Mouse (Mus musculus): ENCODE measurements around the gene Xxylt1. TPM values are rescaled to one million over a fixed set of nuclear protein-coding genes. Genes with fewer than 3 reads are reported as not detected.
A peak's percentile ranks its signal among the peaks of the same experiment; 100 is the strongest.

Gene Xxylt1
- total RNA-seq, 2 experiments from 2014 or later: 2.0 to 6.2 TPM

DNA sequence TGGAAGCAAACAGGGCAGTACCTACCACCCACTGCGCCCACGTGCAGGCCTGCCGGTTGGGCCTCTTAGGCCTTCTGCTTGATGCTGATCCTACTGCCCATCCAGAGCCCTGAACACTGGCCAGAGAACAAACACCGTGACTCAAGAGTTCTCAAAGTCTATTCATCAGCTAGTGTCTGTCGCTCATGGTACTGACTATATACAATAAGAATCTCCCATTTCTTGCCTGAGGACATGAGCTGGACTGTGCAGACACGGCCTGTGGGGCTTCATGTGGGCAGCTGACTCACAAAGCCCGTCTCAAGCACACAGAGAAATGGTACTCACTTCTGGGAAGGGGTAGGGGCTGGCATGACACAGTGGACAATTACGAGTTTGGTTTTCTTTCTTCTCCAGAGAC, 125.1 kb downstream of the Xxylt1 start:
- Histone ChIP-seq H3K4me3 (no peak overlapping the region), H3K27ac (no peak overlapping the region)
- DNase-seq: no peak
- no peak for TF ChIP-seq CTCF (IDR thresholded peaks at IDR 0.05)
- intact Hi-C loops (cut with DNase I): no loop called here

DNA sequence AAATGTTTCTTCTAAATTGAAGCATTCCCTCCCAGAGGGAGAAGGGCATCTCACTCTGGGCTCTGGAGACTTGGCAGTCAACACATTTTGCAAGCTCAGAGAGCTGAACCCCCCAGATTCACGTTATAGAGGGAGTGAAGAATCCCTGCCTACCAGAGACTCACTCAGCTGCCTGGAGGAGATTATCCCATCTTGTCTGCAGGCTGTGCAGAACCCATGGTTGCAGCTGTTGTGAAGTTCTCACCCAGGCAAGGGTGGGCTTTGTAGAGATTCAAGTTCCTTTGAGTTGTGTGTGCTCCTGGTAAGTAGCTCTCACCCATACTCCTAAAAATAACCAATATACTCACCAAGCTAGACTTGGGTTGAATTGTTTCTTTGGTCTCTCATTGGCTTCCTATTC, 132.6 kb downstream of the Xxylt1 start:
- TF ChIP-seq CTCF (IDR thresholded peaks at IDR 0.05): no peak
- peak; percentile 2 for DNase-seq
- intact Hi-C loops (cut with DNase I): no loop called here
- Histone ChIP-seq H3K27ac (no peak overlapping the region), H3K4me3 (no peak overlapping the region)

DNA sequence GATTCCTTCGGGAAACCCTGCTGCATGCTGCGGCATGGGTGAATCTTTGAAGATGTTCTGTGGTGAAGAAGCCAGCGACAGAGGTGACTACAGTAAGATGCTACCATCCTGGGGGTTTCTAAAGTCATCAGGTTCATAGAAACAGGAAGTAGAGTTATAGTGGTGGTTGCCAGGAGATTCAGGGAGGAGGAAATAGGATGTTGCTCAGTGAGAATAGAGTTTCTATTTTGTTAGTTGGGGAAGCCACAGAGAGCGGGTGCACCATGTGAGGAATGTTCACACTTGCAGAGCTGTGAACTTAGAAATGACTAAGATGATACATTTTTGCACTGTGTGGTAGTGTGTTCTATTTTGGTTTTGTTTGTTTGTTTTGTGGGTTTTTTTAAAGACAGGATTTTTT, 133.0 kb downstream of the Xxylt1 start:
- intact Hi-C loops (cut with DNase I): no loop called here
- no peak for TF ChIP-seq CTCF (IDR thresholded peaks at IDR 0.05)
- DNase-seq: peak; percentile 5
- no peak overlapping the region for H3K4me3 ChIP-seq
- H3K27ac ChIP-seq: no peak overlapping the region

DNA sequence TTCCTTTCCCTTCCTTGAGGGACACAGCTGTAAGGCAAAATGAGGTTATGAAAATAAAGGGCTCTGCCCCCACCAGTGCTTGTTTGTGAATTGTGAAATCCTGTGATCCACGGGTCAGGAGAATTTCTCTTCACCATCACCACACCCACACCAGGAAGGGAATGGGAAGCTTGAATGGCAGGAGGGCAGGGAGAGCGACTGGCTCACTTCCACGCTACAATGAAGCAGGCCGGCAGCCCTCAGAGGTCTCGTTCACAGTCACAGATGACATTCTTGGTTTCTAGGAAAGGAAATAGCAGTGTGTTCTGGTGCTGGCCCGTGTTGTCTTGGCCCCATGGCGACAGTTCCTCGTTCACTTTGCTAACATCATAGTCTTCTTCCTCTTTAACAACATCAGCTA, 136.3 kb downstream of the Xxylt1 start:
- no peak for TF ChIP-seq CTCF (IDR thresholded peaks at IDR 0.05)
- intact Hi-C loops (cut with DNase I): no loop called here
- Histone ChIP-seq H3K4me3 (no peak overlapping the region), H3K27ac (0 out of 2 replicates have a peak overlapping the region, but pooled peaks have one; percentile 0)
- DNase-seq: no peak

DNA sequence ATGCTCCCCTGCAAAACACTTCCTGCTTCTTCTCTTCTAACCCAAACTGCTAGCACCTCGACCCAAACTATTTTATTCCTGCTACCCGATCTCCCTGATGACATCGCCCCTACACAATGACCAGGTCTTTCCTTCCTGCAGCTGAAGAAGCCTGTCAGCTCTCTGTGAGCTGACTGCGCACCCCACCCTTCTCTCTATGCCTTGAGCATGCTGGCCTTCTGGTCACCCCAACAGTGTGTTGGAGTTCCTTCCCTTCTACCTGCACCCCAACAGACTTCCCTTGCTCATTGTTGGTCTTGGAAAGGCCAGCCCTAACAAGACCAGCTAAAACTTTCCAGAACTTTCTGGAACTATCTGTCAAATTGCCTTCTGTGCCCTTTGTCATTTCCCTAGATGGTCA, 137.3 kb downstream of the Xxylt1 start:
- intact Hi-C loops (cut with DNase I): no loop called here
- Histone ChIP-seq H3K4me3 (no peak overlapping the region), H3K27ac (no peak overlapping the region)
- DNase-seq: no peak
- TF ChIP-seq CTCF (IDR thresholded peaks at IDR 0.05): no peak

DNA sequence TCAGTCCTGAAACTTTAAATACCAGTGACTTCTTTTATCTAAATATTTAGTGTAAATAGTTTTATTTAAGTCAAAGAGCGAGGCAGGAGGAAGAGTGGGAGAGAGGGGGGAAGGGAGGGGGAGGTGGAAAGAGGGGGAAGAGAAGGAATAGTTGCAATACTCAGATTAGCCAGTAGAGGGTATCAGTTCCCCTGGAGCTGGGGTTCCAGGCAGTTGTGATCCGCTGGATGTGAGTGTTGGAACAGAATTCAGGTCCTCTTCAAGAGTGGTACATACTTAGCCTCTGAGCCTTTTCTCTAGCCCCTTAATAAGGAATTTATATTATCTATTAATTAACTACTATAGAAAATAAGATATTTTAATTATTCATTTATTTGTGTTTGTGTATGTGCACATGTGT, 140.5 kb downstream of the Xxylt1 start:
- intact Hi-C loops (cut with DNase I): no loop called here

DNA sequence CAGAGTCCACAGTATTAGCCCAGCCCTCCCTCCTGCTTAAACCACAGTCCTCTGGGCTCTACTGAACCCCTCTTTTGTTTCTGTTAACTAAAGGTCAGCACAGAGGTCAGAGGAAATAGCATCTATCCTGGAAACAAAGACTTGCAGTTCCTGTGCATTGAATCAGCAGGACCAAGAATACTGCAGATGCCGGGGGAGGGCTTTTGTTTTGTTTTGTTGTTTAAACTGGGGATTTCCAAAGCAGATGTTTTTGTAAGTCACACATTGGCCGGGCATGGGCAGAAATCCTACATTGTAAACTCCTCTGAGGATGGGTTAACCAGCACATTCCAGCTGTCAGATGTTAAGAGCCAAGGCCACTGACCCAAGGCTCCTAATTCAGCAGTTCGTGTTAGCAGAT, 141.3 kb downstream of the Xxylt1 start:
- DNase-seq: no peak
- intact Hi-C loops (cut with DNase I): no loop called here
- no peak for TF ChIP-seq CTCF (IDR thresholded peaks at IDR 0.05)
- Histone ChIP-seq H3K4me3 (no peak overlapping the region), H3K27ac (peak overlapping the region; percentile 62; the same call in 1 of the 2 replicates)

More for the DNA sequence above, 140.5 kb downstream of the Xxylt1 start:
- TF ChIP-seq CTCF (IDR thresholded peaks at IDR 0.05): peak; percentile 59
- no peak for DNase-seq
- H3K27ac ChIP-seq: no peak overlapping the region
- no peak overlapping the region for H3K4me3 ChIP-seq

DNA sequence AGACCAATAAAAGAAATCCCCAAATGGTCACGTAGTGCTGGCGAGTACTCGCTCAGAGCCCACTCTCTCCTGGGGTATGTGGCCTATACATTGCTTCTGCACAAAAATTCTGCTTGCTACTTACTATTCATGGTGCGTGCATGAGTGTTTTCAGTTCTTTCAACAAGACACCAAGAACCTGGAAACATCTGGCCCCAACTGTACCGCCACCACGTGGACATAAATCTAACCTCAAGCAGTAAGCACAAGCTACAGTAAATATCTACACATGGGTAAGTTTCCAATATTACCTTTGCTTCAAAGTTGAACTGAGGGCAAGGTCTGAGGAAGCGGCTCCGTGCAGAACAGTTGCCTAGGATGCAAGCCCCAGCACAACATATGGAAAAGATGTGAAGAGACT, 142.0 kb downstream of the Xxylt1 start:
- TF ChIP-seq CTCF (IDR thresholded peaks at IDR 0.05): peak; percentile 19; the same call in 1 of the 2 replicates
- intact Hi-C loops (cut with DNase I): no loop called here
- no peak for DNase-seq
- peak overlapping the region; percentile 21; the same call in 1 of the 2 replicates for H3K27ac ChIP-seq
- H3K4me3 ChIP-seq: no peak overlapping the region

DNA sequence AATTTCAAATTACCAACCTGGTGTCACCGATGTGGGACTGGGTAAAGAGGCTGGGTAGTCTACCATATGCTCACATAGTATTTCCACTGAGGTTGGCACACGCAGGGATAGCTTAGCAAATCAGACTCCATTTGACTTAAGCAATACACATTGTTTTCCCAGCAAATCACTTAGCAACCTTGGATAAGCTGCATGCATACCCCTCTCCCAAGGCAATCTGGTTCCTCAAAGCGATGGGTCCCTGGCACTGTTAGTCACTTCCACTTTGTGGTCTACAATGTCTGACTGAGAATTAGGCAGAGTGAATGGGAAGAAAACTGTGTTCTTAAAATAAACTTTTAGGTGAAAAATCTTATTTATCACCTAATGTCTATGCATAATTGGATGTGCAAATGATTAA, 142.6 kb downstream of the Xxylt1 start:
- intact Hi-C loops (cut with DNase I): no loop called here

DNA sequence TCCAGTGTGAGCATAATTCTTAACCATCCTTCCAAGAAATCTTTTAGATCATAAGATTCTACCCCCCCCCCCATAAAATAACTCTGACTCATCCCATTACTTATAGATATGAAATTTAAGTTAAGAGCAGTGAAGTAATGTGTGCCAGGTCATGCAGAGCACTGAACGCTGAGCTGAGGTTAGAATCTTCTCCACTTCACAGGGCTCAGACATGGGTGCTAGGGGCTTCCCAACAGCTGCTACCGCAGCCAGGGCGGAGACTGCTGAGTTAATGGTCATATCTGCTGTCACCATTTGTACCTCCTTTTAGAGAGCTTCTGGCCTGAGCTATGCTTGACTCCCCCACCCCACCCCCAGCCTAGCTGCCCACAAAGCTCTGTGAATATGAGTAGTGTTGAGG, 143.6 kb downstream of the Xxylt1 start:
- intact Hi-C loops (cut with DNase I): no loop called here
- no peak for DNase-seq
- Histone ChIP-seq H3K4me3 (no peak overlapping the region), H3K27ac (no peak overlapping the region)
- no peak for TF ChIP-seq CTCF (IDR thresholded peaks at IDR 0.05)

More for the DNA sequence above, 142.6 kb downstream of the Xxylt1 start:
- Histone ChIP-seq H3K4me3 (no peak overlapping the region), H3K27ac (no peak overlapping the region)
- TF ChIP-seq CTCF (IDR thresholded peaks at IDR 0.05): no peak
- no peak for DNase-seq

DNA sequence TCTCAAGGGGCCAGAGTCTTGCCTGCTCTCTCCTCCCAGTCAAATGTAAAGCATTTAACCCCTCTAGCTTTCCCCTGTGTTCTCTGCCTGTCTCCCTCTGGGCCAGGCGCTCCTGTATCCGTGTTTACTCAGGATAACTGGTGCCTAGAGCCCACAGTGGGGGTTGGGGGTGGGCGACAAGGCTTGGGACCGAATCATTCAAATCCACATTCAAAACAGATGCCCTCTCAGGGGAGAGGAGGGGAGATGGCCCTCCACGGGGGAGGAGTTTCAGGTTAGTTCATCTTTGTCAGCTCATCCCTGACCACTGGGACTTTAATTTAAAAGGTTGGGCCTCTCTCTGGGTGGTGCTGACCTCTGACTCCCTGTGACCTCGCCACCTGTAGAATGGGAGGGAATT, 144.8 kb downstream of the Xxylt1 start:
- H3K4me3 ChIP-seq: no peak overlapping the region
- no peak for TF ChIP-seq CTCF (IDR thresholded peaks at IDR 0.05)
- no peak overlapping the region for H3K27ac ChIP-seq
- intact Hi-C loops (cut with DNase I): no loop called here
- no peak for DNase-seq

DNA sequence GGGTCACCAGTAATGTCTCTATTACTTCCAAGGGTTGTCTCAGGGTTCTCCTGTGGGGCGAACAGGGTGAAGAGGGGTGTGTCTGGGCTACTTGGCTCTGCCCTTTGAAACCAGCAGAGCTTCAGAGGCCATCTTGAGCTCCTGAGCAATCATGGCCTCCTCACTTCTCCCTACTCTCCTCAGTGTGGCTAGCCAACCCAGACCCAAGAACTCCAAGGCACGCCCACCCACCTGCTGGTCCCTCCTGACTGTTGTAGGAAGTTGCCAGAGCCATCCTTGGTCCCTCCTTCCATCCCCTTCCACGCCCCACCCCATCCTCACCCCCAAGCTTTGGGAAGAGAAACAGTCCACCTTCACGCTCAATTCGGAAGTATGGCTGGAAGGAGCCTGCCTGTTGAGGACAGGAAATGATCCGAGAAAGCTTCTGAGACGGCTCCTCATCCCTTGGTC, 145.2 kb downstream of the Xxylt1 start:
- no peak for DNase-seq
- H3K27ac ChIP-seq: no peak overlapping the region
- intact Hi-C loops (cut with DNase I): no loop called here
- no peak for TF ChIP-seq CTCF (IDR thresholded peaks at IDR 0.05)
- H3K4me3 ChIP-seq: no peak overlapping the region

DNA sequence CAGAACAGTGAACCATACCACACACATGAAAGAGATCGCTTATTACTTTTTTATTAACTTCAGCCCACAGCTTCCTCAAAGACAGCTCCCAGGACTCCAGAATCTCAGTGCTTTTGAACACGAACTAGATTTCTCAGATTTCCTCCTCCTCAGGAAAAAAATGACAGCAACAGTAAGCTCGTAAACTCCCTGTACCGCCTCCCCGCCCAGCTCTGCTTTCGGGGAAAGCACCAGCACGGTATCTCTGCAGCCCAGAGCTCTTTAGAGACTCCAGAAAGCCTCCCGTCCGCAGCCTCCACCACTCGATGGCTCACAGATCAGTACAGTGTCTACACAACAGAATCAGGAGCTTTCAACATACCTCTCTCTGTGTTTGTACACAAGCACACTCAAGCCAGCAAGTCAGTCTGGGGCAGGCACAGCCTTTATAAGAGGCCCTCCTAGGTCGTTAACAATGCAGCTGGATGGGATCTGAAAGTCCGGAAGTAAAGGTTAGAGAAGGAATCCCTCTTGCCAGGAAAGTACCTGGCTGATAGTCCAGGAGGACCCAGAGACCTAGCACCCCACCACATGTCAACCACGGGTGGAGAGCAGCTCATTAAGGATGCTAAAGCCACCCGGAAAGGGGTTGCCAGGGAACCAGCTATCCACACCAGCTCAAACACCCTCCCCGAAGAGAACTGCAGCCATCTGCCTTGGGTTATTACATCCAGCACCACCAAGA, 146.1 kb downstream of the Xxylt1 start:
- H3K4me3 ChIP-seq: no peak overlapping the region
- no peak for TF ChIP-seq CTCF (IDR thresholded peaks at IDR 0.05)
- intact Hi-C loops (cut with DNase I): loop anchor here (5.0 kb wide), 1 partner anchor 137 kb away; no protein-coding TSS in a partner anchor
- H3K27ac ChIP-seq: peak overlapping the region; percentile 53; the same call in 1 of the 2 replicates
- no peak for DNase-seq
